Mouse (Mus musculus) central nervous system, embryonic 11.5 days (tissue): ENCODE data around the gene Olfr740. TPM values are rescaled to one million over a fixed set of nuclear protein-coding genes. Genes with fewer than 3 reads are reported as not detected.

Experiments used
- polyA plus RNA-seq: library from polyadenylated mRNA; depleted of rRNA; stranded (reverse); fragments of >200 nt; gene quantifications from 2 replicates; pipeline ENCODE4 v1.2.3, GENCODE M21; 2012; rRNA removed

The Olfr740 gene
- not detected in 2 replicates for polyA plus RNA-seq

GRCm38 (mm10) chr14:50445245-50445644 is at the start of gene Olfr740:
Gene Olfr740, plus strand, starts transcription at chr14:50445545.

GRCm38 (mm10) chr14:50407268-50407667 is 38.1 kb upstream of the Olfr740 start, which contains the start of gene Olfr738:
Gene Olfr738, plus strand, starts transcription at chr14:50407568.

GRCm38 (mm10) chr14:50418326-50418725 is 27.0 kb upstream of the Olfr740 start, which contains the start of gene Olfr739:
Gene Olfr739, plus strand, starts transcription at chr14:50418626.

GRCm38 (mm10) chr14:50472438-50472837 is 27.1 kb downstream of the Olfr740 start, which contains the start of gene Olfr741:
Gene Olfr741, plus strand, starts transcription at chr14:50472738.

GRCm38 (mm10) chr14:50503300-50503699 is 58.0 kb downstream of the Olfr740 start, which contains the start of gene Olfr742:
Gene Olfr742, plus strand, starts transcription at chr14:50503600.

Other genes with a start within 250 kb of the Olfr740 start
- gene Olfr731, start 203.7 kb upstream of the Olfr740 start, polyA plus RNA-seq = not detected in 2 replicates
- gene Olfr732, start 161.3 kb upstream of the Olfr740 start, polyA plus RNA-seq = not detected in 2 replicates
- gene Olfr733, start 144.0 kb upstream of the Olfr740 start, polyA plus RNA-seq = not detected in 2 replicates
- not detected in 2 replicates for gene Olfr734, start 118.8 kb upstream of the Olfr740 start, polyA plus RNA-seq
- not detected in 2 replicates for gene Olfr735, start 96.7 kb upstream of the Olfr740 start, polyA plus RNA-seq
- gene Tlr11, start 87.6 kb upstream of the Olfr740 start, polyA plus RNA-seq = 0.02 TPM in 1 of 2 replicates, not detected in the other
- gene Olfr736, start 64.4 kb upstream of the Olfr740 start, polyA plus RNA-seq = not detected in 2 replicates
- not detected in 2 replicates for gene Olfr738, start 38.0 kb upstream of the Olfr740 start, polyA plus RNA-seq
- gene Olfr739, start 26.9 kb upstream of the Olfr740 start, polyA plus RNA-seq = not detected in 2 replicates
- gene Olfr741, start 27.2 kb downstream of the Olfr740 start, polyA plus RNA-seq = not detected in 2 replicates
- gene Olfr742, start 58.1 kb downstream of the Olfr740 start, polyA plus RNA-seq = not detected in 2 replicates
- gene Olfr743, start 76.3 kb downstream of the Olfr740 start, polyA plus RNA-seq = not detected in 2 replicates
- gene Olfr744, start 169.3 kb downstream of the Olfr740 start, polyA plus RNA-seq = not detected in 2 replicates
- not detected in 2 replicates for gene Olfr745, start 193.8 kb downstream of the Olfr740 start, polyA plus RNA-seq
- not detected in 2 replicates for gene Olfr746, start 201.5 kb downstream of the Olfr740 start, polyA plus RNA-seq
- gene Olfr747, start 247.7 kb downstream of the Olfr740 start, polyA plus RNA-seq = not detected in 2 replicates